Mouse (Mus musculus): ENCODE data around the gene Mtss1l. TPM values are rescaled to one million over a fixed set of nuclear protein-coding genes. Genes with fewer than 3 reads are reported as not detected.

Gene Mtss1l
- total and polyA plus RNA-seq, 3 experiments: 0.64 to 0.66 TPM; not detected in 1

GRCm38 (mm10) chr8:110703460-110704061, 17.7 kb upstream of the Mtss1l start:
- Histone ChIP-seq H3K27me3 (replicated peaks) (no peaks in the 10 kb centered on the region), H3K4me3 (replicated peaks in 1 of 3; ENCODE audit: low read depth in 2 of 3, low read length in 2 of 3, poor library complexity in 1 of 3) (peak overlapping the region in 1 of 3 experiments; percentile 12), H3K4me2 (ENCODE audit: insufficient read depth, low read depth, poor library complexity, severe bottlenecking) (no peak overlapping the region), H3K9me3 (replicated peaks; ENCODE audit: low read length) (no peaks in the 10 kb centered on the region), H3K4me1 (ENCODE audit: control insufficient read depth in 1 of 2, insufficient read depth in 2 of 2) (peaks cover 3 to 48% of the 10 kb centered on the region in 2 experiments), H3K27ac (ENCODE audit: insufficient read depth, low read depth) (no peak overlapping the region), H3K9ac (ENCODE audit: insufficient read depth, low read depth) (no peak overlapping the region), H3K79me2 (replicated peaks; ENCODE audit: control insufficient read depth, extremely low read depth, insufficient read depth, poor library complexity, severe bottlenecking) (no peaks in the 10 kb centered on the region), H3K36me3 (replicated peaks in 1 of 2; ENCODE audit: control insufficient read depth in 1 of 2, insufficient read depth in 1 of 2, low read length in 1 of 2) (peaks cover 16 to 89% of the 10 kb centered on the region in 2 experiments)
- dilution Hi-C loops (cut with MboI; ENCODE audit: extremely low pct_ligation_motif_present, extremely low pct_unique_long_range_greater_than_20kb, low sequenced_read_pairs): no loop called here
- peak; percentile 57 for DNase-seq (ENCODE audit: extremely low read depth)
- in situ Hi-C loops (cut with MboI; ENCODE audit: low pct_ligation_motif_present, low pct_unique_long_range_greater_than_20kb, low sequenced_read_pairs): no loop called here
- TF ChIP-seq ELF1 (IDR thresholded peaks at IDR 0.05; ENCODE audit: low read depth, low read length) (peak; percentile 45; the same call in 1 of the 2 replicates), MEF2A (IDR thresholded peaks at IDR 0.05; ENCODE audit: borderline replicate concordance, low read depth, low read length) (no peak)

DNA sequence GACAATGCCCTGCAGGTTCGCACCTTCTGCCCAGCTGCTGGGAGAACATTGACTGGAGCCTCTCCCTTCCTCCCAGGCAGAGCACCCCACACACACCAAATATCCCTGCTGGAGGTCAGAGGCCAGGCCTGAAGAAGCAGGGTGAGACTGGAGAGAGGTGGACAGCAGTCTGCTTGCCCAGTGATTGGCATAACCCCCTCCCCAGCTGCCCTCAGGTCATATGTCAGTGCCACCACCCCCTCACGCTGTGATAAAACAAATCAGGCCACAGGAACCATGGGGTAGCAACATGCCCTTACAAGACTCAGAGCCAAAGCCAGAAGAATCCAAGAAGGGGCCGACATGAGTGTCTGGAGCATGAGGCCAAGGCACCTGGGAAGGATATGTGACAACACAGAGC, 17.2 kb upstream of the Mtss1l start:
- Histone ChIP-seq H3K9me3 (replicated peaks; ENCODE audit: low read length) (no peaks in the 10 kb centered on the region), H3K9ac (ENCODE audit: insufficient read depth, low read depth) (no peak overlapping the region), H3K36me3 (replicated peaks in 1 of 2; ENCODE audit: control insufficient read depth in 1 of 2, insufficient read depth in 1 of 2, low read length in 1 of 2) (peaks cover 21 to 89% of the 10 kb centered on the region in 2 experiments), H3K27me3 (replicated peaks) (no peaks in the 10 kb centered on the region), H3K27ac (ENCODE audit: insufficient read depth, low read depth) (no peak overlapping the region), H3K4me2 (ENCODE audit: insufficient read depth, low read depth, poor library complexity, severe bottlenecking) (no peak overlapping the region), H3K4me3 (replicated peaks in 1 of 3; ENCODE audit: low read depth in 2 of 3, low read length in 2 of 3, poor library complexity in 1 of 3) (peak overlapping the region in 1 of 3 experiments; percentile 12), H3K79me2 (replicated peaks; ENCODE audit: control insufficient read depth, extremely low read depth, insufficient read depth, poor library complexity, severe bottlenecking) (no peaks in the 10 kb centered on the region), H3K4me1 (ENCODE audit: control insufficient read depth in 1 of 2, insufficient read depth in 2 of 2) (peaks cover 3 to 48% of the 10 kb centered on the region in 2 experiments)
- TF ChIP-seq MEF2A (IDR thresholded peaks at IDR 0.05; ENCODE audit: borderline replicate concordance, low read depth, low read length) (no peak), GABPA (IDR thresholded peaks at IDR 0.05; ENCODE audit: insufficient replicate concordance, low read depth, low read length) (no peak), MYC (IDR thresholded peaks at IDR 0.05; ENCODE audit: low read depth, low read length) (no peak), BHLHE40 (IDR thresholded peaks at IDR 0.05; ENCODE audit: low read depth, low read length) (no peak), PAX5 (IDR thresholded peaks at IDR 0.05; ENCODE audit: low read length) (no peak), SIN3A (IDR thresholded peaks at IDR 0.05; ENCODE audit: low read length) (no peak), RAD21 (IDR thresholded peaks at IDR 0.05; ENCODE audit: low read depth, low read length) (no peak), NRF1 (IDR thresholded peaks at IDR 0.05; ENCODE audit: low read depth, low read length) (no peak), JUN (IDR thresholded peaks at IDR 0.05; ENCODE audit: insufficient read depth, low read depth, low read length) (no peak), MXI1 (IDR thresholded peaks at IDR 0.05; ENCODE audit: low read depth, low read length) (no peak), ZMIZ1 (IDR thresholded peaks at IDR 0.05; ENCODE audit: low read depth, low read length) (no peak), CHD2 (IDR thresholded peaks at IDR 0.05; ENCODE audit: low read length) (no peak), USF2 (conservative IDR thresholded peaks at IDR 0.05; ENCODE audit: low read depth, low read length) (no peak), ZKSCAN1 (IDR thresholded peaks at IDR 0.05; ENCODE audit: borderline replicate concordance, low read depth, low read length) (no peak), MAFK (IDR thresholded peaks at IDR 0.05; ENCODE audit: insufficient replicate concordance, low read length) (no peak)
- no peak for DNase-seq (ENCODE audit: extremely low read depth)
- dilution Hi-C loops (cut with MboI; ENCODE audit: extremely low pct_ligation_motif_present, extremely low pct_unique_long_range_greater_than_20kb, low sequenced_read_pairs): no loop called here
- in situ Hi-C loops (cut with MboI; ENCODE audit: low pct_ligation_motif_present, low pct_unique_long_range_greater_than_20kb, low sequenced_read_pairs): no loop called here

All from CH12.LX (cell line).